Mouse (Mus musculus) embryonic fibroblast, embryonic 13.5 days (primary cell): Measurements from ENCODE around the gene Triobp. TPM values are rescaled to one million over a fixed set of nuclear protein-coding genes. Genes with fewer than 3 reads are reported as not detected.

Experiments used
- H3K27ac ChIP-seq: 2 replicates; pipeline ENCODE4 v1.5.1; 2012; ENCODE audit warnings: low read length, control low read depth, inconsistent platforms; ENCODE audit not compliant: insufficient read depth
- H3K4me1 ChIP-seq: 2 replicates; pipeline ENCODE4 v1.6.1; 2011; ENCODE audit warnings: low read length; ENCODE audit not compliant: control insufficient read depth, insufficient read depth
- H3K4me3 ChIP-seq: 2 replicates; pipeline ENCODE4 v1.5.1; 2011; ENCODE audit warnings: mild to moderate bottlenecking, control low read depth, low read length; ENCODE audit not compliant: insufficient read depth
- CTCF ChIP-seq: IDR thresholded peaks from 2 replicates; pipeline ENCODE4 v1.5.1; 2011; ENCODE audit warnings: mild to moderate bottlenecking, control low read depth, low read length, moderate library complexity, borderline replicate concordance; ENCODE audit not compliant: insufficient read depth
- POLR2A ChIP-seq: IDR thresholded peaks from 2 replicates; pipeline ENCODE4 v1.6.1; 2011; ENCODE audit warnings: low read depth, mild to moderate bottlenecking, control low read depth, low read length, moderate library complexity
- polyA plus RNA-seq: library from polyadenylated mRNA; stranded (reverse); fragments of >200 nt; gene quantifications from 2 replicates; pipeline ENCODE4 v1.2.4, GENCODE M21; 2011; ENCODE audit warnings: low read depth; ENCODE audit not compliant: missing spikeins, insufficient read length

The Triobp gene
- polyA plus RNA-seq, 1 experiment, result 34.2 TPM

DNA sequence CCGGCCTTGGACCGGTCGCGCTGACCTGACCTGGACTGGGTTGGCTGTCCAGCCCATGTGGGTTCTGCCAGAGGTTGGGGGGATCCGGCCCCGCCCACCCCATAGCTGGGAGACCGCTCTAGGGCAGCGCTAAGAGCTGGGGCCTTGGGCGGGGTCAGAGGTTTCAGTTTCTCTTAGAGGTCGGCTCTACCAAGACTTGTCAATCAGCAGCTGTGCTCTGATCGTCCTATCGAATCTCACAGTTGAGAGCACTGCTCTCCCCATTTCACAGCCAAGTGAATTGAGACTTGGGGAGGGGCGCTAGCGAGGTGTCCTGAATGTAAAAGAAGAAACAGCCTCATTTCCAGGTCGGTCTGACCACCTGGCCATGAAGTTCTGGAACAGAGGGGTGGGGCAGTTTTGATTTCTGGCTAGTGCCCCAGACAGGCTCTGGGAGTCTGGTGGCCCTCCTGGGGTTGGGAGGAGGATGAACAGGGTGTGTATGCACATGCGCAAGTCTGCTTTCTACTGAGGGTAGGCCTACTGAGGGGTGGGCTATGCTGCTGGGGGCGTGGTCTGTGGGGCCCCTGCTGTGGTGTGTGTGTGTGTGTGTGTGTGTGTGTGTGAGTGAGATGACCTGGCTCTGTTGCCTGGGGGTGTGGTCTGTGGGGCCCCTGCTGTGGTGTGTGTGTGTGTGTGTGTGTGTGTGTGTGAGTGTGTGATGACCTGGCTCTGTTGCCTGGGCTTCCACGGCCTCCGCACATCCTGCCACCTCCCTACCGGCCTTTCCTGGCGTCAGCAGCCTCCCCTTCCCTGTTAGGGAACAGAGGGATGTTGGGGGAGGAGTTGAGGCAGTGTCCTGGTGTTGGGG lies 36.1 kb downstream of the Triobp start:
- Histone ChIP-seq H3K4me1 (peaks cover 12% of the 10 kb centered on the region; the same call in 1 of the 2 replicates), H3K4me3 (peak overlapping the region; percentile 82), H3K27ac (peak overlapping the region; percentile 67)
- peak; percentile 56 for TF ChIP-seq POLR2A
- no peak for TF ChIP-seq CTCF

DNA sequence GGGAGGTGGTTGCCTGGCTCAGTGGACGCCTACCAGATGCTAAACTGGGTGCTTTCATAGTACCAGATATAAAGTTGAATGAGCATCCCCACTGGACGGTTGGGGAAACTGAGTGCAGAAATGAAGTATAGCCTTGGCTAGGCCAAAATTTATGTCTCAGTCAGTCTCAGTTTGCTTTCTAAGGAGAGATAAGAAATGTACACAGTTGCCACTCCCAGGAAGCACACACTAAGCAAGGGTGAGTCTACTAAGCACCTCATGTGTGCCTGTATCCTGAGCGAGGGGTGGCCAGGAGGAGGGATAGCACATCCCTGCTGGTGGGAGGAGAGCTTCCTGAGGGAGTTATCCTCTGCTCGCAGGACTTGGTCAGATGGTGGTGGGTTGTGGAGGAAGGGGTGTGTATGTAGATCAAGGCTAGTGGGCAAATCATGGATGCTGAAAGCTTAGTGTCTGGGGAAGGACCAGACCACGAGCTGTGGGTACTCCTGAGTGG lies 36.8 kb downstream of the Triobp start:
- Histone ChIP-seq H3K4me3 (peak overlapping the region; percentile 82), H3K4me1 (peaks cover 10% of the 10 kb centered on the region; the same call in 1 of the 2 replicates), H3K27ac (0 out of 2 replicates have a peak overlapping the region, but pooled peaks have one; percentile 2)
- TF ChIP-seq CTCF (no peak), POLR2A (no peak)

DNA sequence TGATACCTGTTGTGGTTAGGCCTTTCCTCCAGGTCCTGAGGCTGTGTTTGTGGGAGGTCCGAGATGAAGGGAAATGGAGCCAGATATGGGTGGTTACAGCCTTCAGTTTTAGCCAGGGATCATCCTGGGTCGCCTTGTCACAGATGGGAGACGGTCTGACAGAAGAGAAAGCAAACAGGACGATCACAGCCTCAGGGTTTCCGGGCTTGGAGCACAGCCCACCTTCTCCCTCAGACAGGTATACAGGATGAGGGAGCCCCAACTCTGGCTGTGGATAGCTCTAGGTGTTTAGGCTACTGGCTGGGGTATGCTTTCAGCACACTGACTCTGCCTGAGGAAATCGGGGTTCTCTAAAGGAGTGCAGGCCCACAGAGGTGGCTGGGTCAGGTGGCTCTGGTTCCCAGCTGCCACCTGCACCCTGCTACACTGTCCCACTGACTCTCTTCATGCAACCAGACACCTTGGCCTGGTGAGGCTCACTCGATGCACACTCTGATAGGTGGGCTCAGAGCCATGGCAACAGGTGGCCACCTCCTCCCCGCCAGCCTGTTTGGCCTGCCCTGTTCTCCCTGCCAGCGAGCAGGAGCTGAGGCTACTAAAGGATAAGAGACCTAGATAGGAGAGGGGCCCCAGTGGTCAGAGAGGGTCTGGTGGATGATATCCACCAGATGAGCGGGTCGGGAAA lies 39.2 kb downstream of the Triobp start:
- H3K4me1 ChIP-seq, result peaks cover 10% of the 10 kb centered on the region; the same call in 1 of the 2 replicates
- no peak overlapping the region for H3K4me3 ChIP-seq
- TF ChIP-seq POLR2A, result no peak
- no peak for TF ChIP-seq CTCF
- H3K27ac ChIP-seq, result no peak overlapping the region

DNA sequence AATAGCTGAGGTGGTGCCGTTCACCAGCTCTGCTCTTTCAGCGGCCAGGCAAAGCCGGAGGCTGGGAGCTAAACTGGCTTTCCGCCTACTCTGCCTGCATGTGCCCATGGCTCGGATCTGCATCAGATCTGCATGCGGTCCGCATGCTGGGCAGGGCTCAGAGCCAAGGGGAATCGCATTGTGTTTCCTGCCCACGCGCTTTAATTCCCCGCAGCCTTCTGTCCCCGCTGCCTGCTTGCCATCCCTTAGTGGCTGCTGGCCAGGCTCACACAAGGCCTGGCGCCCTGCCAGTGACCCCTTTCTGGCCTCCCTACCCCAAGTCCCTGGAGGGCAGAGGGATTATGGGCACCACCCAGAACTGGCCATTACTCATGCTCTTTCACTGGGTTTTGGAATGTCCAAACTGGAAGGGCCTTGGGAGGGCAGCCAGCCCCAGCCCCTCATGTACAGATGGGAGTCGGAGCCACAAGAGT lies 41.0 kb downstream of the Triobp start:
- no peak overlapping the region for H3K27ac ChIP-seq

DNA sequence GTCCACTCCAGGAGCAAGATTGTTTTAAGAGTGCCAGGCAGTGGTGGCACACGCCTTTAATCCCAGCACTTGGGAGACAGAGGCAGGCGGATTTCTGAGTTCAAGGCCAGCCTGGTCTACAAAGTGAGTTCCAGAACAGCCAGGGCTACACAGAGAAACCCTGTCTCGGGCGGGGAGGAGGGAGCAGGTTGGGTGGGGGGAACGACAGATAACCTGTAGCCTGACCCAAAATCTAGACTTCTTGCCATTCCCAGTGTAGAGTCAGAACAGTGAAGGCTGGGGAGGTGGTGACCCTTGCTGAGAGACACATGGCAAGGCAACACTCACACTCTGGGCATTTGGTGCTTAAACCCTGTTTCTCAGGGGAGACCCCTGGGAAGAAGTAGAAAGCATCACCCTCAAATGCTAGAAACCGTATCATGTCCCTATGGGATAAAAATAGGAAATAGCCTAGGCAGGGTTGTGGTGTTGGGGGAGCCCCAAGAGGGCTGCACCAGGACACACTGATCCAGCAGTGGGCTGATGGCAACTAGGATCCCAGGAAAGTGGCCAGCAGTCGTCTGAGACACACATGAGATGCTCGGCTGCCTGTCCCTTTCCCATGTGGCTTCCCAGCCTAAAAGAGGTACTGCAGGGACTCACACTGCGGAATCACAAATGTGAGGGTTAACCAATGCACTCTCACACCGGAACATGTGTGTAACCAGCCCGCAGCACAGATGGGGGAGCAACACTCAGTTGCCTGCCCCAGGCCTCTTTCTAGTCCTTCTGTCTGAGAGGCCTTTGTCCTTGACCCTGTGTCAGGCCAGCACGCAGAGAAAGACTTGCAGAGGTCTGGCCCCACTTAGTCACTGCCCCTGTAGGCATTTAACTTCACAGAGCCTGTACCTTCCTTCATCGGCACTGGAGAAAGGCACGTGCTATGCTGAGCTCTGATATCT lies 41.9 kb downstream of the Triobp start:
- Histone ChIP-seq H3K4me1 (peaks cover 8% of the 10 kb centered on the region; the same call in 1 of the 2 replicates), H3K27ac (no peak overlapping the region), H3K4me3 (no peak overlapping the region)
- TF ChIP-seq POLR2A (no peak), CTCF (no peak)

More for the DNA sequence above, 41.0 kb downstream of the Triobp start:
- peaks cover 10% of the 10 kb centered on the region; the same call in 1 of the 2 replicates for H3K4me1 ChIP-seq
- TF ChIP-seq POLR2A, result no peak
- no peak overlapping the region for H3K4me3 ChIP-seq

DNA sequence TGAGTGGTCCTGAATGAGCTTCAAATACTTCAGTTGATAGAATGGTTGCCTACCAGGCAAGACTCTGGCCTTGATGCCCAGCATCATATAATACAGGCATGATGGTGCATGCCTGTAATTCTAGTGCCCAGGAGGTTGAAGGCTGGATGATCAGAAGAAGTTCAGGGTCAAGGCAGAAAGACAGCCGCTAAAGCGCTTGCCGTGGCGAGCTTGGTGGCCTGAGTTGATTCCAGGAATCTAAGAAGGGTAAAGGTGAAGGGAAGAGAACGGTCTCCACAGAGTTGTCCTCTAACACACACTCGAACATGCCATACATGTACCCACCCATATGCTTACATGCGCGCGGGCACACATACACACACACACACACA lies 42.6 kb downstream of the Triobp start:
- TF ChIP-seq CTCF (no peak), POLR2A (no peak)
- no peak overlapping the region for H3K27ac ChIP-seq

DNA sequence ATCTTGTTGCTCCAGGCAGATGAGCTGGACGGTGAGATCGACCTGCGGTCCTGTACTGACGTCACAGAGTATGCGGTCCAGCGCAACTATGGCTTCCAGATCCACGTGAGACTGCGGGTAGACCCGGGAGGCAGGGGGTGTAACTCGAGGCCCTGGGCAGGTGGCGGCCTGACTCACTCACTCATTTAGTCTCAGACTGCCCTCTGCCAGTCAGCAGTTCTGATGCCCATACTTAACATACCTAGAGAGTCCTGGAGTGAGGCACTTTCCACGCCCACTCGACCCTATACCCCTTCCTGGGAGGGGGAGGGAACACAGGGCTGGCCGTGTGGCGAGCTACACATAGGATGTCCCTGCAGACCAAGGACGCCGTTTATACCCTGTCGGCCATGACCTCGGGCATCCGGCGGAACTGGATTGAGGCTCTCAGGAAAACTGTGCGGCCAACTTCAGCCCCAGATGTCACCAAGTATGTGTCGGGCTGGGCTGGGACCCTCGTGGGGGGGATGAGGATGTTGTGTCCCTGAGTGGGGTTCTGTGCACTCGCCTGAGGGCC lies 43.5 kb downstream of the Triobp start:
- H3K4me1 ChIP-seq, result peaks cover 7% of the 10 kb centered on the region; the same call in 1 of the 2 replicates
- H3K4me3 ChIP-seq, result no peak overlapping the region
- H3K27ac ChIP-seq, result no peak overlapping the region
- TF ChIP-seq CTCF, result no peak
- TF ChIP-seq POLR2A, result no peak

More for the DNA sequence above, 42.6 kb downstream of the Triobp start:
- Histone ChIP-seq H3K4me3 (no peak overlapping the region), H3K4me1 (peaks cover 7% of the 10 kb centered on the region; the same call in 1 of the 2 replicates)

DNA sequence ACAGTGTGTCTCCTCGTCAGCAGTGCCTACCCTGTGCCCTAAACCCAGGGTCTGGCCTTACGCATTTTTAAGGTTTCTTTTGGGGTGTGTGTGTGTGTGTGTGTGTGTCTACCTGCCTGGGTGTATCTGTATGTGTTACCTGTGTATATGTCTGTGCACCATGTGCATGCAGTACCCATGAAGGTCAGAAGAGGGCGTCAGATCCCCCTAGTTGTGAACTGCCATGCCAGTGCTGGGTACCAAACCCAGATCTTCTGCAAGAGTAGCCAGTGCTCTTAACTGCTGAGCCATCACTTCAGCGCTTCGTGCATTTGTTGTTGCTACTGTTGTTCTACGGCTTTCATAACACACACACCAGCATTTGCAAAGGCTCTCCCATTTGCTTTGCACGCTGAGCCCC lies 44.7 kb downstream of the Triobp start:
- Histone ChIP-seq H3K4me1 (peaks cover 7% of the 10 kb centered on the region; the same call in 1 of the 2 replicates), H3K27ac (no peak overlapping the region), H3K4me3 (no peak overlapping the region)
- TF ChIP-seq POLR2A (no peak), CTCF (no peak)

DNA sequence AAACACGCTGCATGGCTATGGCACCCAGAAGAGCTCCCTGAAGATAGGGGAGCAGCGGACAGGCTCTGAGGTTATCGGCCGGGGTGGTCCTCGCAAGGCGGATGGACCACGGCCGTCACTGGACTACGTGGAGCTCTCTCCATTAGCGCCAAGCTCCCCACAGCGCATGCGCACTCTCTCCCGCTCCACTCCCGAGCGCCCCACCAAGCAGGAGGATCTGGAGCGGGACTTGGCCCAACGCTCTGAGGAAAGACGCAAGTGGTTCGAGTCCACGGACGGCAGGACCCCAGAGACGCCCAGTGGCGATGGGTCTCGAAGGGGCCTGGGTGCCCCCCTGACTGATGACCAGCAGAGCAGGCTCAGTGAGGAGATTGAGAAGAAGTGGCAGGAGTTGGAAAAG lies 45.4 kb downstream of the Triobp start:
- TF ChIP-seq POLR2A (no peak), CTCF (no peak)
- H3K4me3 ChIP-seq, result no peak overlapping the region
- peaks cover 4% of the 10 kb centered on the region; the same call in 1 of the 2 replicates for H3K4me1 ChIP-seq
- no peak overlapping the region for H3K27ac ChIP-seq

DNA sequence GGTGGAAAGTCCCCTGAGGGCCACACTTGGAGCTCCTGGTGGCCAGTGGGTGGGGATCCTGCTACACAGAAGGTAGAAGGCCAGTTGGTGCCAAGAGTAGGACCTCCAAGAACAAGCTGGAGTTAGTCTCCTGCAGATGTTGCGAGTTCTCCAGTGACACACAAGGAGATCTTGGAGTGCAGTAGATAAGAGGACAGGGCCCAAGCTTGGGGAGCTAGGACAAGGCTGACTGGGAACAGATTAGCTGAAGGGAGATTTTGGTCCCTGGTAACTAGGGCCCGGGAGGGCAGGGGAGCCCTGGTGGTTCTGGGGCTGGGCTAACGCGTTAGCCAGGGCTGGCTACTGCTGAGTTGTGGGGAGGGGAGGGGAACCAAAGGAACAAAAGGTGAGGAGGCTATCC lies 48.4 kb downstream of the Triobp start:
- H3K4me3 ChIP-seq, result no peak overlapping the region
- H3K4me1 ChIP-seq, result no peaks in the 10 kb centered on the region
- no peak for TF ChIP-seq POLR2A
- TF ChIP-seq CTCF, result no peak
- no peak overlapping the region for H3K27ac ChIP-seq
